Mouse (Mus musculus) erythroblast, embryonic 14.5 days (primary cell): ENCODE results near the gene Acvr1b.

Experiments used
- GATA1 ChIP-seq: IDR thresholded peaks from 2 replicates; pipeline ENCODE4 v1.6.1; 2012; ENCODE audit warnings: low read length, inconsistent platforms, mixed read lengths
- TAL1 ChIP-seq: IDR thresholded peaks from 3 replicates; pipeline ENCODE4 v1.6.1; 2012; ENCODE audit warnings: low read length, inconsistent platforms, mixed read lengths

- TF ChIP-seq TAL1 (no peak), GATA1 (no peak)
These were observed 41.8 kb upstream of the Acvr1b start for GRCm38 (mm10) chr15:101132041-101132440.
